Mouse (Mus musculus) frontal cortex, postnatal 36 days (tissue): Measurements from ENCODE around the gene Skida1.
A peak's percentile ranks its signal among the peaks of the same experiment; 100 is the strongest.
"Not testable (repeated sequence)": the region's sequence is repeated elsewhere in the genome, so short reads cannot be mapped to it uniquely, and the experiment has no call there.

Experiments used
- DNase-seq, 2 experiments: peaks; one replicate each; pipeline ENCODE4 v3.0.0; 2022; ENCODE audit warnings: low spot score in 2 of 2

The Skida1 gene

GRCm38 (mm10) chr2:18048453-18049075, at the start of gene Skida1:
Gene Skida1, minus strand, starts transcription at chr2:18049051.
- no peak for DNase-seq

DNA sequence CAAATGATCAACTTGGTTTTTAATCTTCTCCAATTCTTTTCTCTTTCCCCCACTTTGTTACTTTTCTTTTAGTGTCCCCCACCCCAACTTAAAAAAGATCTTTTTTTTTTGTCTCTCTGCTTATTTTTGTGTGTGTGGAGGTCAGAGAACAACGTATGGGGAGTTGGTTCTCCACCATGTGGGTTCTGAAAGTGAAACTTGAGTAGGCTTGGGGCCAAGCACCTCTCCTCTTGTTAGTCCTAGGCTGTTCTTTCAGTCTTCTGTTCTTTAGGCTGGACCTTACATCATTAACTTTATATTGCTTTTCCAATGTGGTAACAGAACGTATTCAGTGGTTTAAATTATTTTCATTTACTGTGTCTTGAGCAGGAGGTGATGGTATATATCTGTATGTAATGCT, 47.0 kb upstream of the Skida1 start:
- DNase-seq: no peak

DNA sequence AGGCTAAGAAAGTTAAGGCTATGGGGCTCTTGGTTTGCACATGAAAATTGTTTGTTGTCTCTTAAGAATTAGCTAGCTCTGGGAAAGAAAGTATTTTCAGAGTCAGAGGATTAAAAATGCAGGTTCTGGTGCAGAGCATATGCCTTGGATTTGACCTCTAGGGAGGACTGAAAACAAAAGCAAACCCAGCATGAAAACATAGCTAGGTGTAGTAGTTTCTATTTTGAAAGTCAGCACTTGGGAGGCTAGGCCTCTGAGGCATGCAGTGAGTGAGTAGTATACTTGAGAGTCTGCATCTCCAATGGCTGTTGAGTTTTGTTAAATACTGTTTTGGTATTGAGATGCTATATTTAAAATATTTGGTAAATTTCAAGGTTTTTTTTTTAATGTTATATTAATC, 45.5 kb upstream of the Skida1 start:
- no peak for DNase-seq

DNA sequence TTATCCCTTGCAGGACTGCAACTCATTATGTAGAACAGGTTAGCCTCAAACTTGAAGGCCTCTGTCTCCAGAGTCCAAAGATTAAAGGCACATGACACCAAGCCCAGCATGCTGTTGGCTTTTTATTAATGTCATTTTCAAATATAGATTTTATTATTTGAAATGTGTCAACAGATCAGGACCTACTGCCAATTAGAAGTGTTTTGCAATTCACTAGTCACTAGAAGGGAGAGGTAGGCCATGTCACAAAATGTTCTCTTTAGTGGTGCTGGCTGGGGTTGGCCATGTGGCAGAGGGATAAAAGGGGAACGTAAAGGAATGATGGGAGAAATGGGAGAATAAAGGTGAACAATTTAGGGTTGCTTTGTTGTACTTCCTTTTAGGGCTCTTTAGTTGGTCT, 45.0 kb upstream of the Skida1 start:
- DNase-seq: no peak

GRCm38 (mm10) chr2:18087695-18088094, 38.8 kb upstream of the Skida1 start:
- not testable (repeated sequence) for DNase-seq

DNA sequence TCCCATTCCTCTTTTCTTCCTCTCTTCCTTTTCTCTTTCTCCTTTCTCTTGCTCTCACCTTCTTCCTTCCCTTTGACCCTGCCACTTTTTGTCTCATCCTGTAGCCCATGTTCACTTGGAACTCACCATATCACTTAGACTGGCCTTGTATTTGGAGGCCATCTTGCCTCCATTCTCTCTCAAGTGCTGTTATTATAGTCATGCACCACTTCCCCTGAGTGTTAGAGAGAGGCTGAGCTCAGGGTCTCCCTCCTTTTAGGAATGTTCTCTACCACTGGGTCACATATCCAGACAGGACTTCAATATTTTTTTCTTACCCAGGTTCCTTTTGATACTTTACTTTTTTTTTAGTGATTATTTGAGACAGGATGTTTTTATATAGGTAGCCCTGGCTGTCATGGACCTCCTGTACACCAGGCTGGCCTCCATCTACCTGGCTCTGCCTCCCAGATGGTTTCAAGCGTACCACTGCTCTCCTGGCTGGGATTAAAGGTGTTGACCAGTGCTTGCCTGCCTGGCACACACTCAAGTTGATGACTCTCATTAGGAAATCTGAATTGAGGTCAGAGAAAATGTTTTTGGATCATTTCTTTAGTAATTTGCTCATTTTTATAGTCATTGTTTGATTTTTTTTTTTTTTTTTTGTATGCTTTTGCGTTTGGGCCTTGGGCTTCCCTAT, 31.5 kb upstream of the Skida1 start:
- DNase-seq: no peak

- no peak for DNase-seq
These were observed 23.1 kb upstream of the Skida1 start for GRCm38 (mm10) chr2:18071947-18072346.

DNA sequence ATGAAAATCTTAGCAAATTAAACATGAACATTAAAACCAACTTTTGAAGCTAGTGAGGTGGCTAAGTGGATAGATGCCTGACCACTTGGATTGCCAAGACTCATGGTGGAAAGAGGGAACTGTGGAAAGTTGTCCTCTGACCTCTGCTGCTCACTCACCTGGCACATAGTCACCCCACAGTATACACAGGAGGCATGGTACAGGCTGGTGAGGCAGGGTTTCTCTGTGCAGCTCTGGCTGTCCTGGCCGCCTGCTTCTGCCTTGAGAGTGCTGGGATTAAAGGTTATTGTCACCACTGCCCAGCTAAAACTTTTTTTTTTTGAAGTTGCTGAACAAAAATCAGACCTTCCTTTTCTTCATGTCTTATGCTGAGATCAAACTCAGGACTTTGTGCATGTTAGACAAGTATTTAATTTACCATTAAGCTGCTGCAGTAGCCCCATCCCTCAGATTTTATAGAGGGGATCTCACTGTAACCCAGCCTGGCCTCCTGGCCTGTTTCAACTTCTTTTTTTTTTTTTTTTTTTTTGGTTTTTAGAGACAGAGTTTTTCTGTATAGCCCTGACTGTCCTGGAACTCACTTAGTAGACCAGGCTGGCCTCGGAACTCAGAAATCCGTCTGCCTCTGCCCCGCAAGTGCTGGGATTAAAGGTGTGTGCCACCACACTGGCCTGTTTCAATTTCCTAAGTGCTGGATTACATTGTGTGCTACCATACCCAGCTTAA, 19.4 kb upstream of the Skida1 start:
- no peak for DNase-seq

DNA sequence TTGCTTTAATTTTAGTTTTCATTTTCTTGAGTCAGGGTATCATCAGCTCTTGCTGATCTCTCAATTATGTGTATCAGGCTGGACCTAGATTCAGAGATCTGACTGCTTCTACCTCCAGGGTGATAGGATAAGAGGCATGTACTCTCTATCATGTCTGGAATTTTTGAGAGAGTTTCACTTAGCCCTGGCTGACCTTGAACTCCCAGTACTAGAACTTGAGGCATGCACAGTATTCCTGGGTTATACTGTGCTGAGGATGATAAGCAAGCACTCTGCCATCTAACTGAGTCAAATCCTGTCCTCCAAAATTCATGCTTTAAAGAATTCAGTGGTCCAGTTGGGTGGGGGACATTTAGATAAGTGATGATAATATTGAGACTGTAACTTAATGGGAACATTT, 17.6 kb upstream of the Skida1 start:
- no peak for DNase-seq

- no peak for DNase-seq
These were observed 16.8 kb upstream of the Skida1 start for GRCm38 (mm10) chr2:18065708-18066030.

DNA sequence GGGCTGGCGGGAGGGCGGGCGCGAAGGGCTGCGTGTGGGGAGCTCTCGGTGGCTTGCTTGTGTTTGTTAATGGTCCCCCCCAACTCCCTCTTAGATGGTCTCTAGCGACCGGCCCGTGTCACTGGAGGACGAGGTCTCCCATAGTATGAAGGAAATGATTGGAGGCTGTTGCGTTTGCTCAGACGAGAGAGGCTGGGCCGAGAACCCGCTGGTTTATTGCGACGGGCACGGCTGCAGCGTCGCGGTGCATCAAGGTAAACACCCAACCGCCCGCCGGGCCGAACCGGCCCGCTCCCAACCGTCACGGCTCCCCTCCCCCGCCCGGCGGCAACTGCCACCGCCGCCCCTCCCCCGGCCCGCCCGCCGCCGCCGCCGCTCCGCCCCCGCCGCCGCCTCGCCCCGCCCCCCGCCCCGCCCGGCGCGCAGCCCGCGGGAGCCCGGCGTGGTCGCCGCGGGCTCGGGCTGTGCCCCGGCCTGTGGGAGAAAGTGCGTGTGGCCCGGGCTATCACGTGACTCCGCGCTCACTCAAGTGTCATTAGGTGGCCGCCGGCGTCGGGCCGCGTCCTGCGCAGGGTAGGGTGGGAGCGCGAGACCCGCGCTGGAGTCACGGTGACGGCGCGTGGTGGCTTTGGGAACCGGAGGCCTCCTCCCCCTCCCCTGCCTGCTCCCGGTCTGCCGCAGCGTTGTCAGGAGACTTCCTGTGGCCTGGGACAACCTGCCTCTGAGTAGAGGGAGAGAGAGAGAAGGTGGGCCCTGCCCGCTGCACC, 16.3 kb upstream of the Skida1 start:
- DNase-seq: peak; percentile 58 to 62

- DNase-seq: peak; percentile 89 to 92
These were observed 15.6 kb upstream of the Skida1 start for GRCm38 (mm10) chr2:18064356-18064858.

DNA sequence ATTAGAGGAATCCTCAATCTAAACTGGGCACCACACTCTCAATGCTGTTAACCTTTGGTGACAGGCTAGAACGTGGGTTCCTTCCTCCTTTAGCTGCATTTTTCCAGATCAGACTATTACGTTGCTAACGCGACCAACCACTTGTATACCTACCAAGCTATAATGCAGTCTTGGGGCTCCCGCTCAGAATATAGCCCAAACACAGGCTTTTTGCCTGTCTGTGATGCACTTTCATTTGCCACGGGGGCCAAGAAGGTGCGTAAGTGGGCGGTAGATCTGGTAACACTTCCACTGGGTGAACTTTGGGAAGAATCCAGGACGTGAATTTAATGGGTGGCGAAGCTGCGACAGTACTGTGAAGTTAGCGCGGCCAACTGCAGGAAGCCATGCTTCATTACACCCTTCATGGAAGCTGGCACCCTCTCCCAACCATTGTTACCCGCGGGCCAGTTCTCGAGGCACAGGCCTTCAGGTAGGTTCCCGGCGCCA, 15.0 kb upstream of the Skida1 start:
- DNase-seq: peak; percentile 54 to 71

DNA sequence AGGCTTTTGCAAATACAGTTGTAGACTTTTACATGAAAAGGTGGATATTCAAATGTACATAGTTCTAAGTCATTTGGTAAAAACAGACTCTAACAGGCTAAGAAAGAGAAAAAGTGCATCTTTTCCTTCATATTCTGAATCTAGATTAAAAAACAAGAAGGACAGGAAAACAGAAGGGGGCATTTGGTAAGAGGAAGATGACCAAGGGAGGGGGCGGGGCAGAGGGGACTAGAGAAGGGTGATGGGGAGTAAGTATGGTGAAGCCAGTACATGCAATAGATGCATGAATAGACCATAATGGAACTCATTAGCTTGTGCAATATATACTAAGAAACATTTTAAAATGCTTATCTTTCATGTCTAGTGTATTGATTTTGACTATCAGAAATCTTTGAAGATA, 11.5 kb upstream of the Skida1 start:
- DNase-seq: no peak

- no peak for DNase-seq
These were observed 11.0 kb upstream of the Skida1 start for GRCm38 (mm10) chr2:18059891-18060290.

- no peak for DNase-seq
These were observed 10.2 kb upstream of the Skida1 start for GRCm38 (mm10) chr2:18059063-18059462.

DNA sequence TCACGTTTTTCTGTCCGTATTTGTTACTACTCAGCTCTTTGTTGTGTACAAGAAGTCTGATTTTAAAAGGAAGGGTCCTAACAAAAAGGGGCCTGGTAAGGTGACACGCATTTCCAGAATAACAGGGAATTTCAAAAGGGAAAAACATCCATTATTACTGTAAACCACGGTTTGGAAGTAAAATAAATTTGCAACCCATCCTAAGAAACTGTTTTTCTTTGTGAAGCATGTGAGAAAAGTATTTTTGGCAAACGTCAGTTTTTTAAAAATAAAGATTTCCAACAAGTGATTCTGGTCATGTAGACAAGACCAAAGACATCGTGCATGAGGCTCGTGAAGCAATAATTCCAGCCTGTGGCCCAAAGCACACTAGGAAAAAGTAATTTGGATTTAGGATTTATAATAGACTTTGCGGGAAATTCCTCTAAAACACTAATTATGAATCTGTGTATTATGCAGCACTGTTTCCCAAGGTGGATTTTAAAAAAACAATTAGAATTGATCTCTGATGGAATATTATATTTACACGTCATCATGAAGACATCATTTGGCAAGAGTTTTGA, 9.4 kb upstream of the Skida1 start:
- no peak for DNase-seq

GRCm38 (mm10) chr2:18057336-18058145, 8.7 kb upstream of the Skida1 start:
- DNase-seq: peak; percentile 50 to 62

GRCm38 (mm10) chr2:18056786-18057255, 8.0 kb upstream of the Skida1 start:
- DNase-seq: peak; percentile 83 to 84

DNA sequence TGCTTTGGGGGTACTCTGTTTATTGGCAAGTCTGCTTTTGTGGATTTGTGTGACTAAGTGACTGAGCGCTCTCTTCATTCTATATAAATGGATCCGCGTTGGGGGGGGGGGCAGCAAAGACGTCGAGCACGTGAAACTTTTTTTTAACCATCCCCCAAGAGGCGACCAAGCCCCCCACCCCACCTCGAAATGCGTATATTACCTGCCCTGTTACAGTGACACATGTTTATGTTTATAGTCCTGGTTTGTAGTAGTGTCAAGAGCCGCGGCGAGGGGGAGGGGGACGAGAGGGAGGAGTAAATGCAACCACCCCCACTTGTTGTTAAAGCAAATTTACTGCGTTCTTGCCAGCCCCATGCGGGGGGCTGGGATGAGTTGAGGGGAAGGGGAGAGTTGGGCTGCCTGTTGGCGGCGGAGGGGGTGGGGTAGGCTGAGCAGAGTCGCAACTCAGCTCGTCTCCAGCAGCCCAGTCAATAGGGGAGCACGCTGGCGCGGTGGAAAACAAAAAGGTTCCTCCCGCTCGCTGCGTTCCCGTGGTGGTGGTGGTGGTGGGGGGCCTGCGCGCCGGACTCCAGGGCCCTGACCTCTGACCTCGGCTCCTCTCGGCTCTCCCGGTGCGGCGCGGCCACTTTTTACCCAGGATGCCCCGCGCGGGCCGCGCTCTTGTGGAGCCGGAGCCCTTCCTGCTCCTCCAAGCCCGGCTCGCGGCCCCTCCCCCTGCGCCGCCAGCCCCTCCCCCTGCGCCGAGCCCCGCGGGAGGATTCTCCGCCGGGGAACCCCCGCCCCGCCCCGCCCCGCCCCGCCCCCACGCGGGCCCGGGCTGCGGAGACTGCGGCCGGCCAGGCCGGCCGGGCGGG, 7.3 kb upstream of the Skida1 start:
- DNase-seq: peak; percentile 84 to 87
